Mouse (Mus musculus) ES-Bruce4 (cell line): ENCODE data around the gene Sfmbt1. TPM values are rescaled to one million over a fixed set of nuclear protein-coding genes. Genes with fewer than 3 reads are reported as not detected.

Experiments used
- H3K27ac ChIP-seq: 2 replicates; pipeline ENCODE4 v1.5.1; 2012; ENCODE audit warnings: low read length, inconsistent platforms; ENCODE audit not compliant: insufficient read depth
- H3K27me3 ChIP-seq: 2 replicates; pipeline ENCODE4 v1.6.1; 2012; ENCODE audit warnings: mild to moderate bottlenecking, low read length, inconsistent platforms; ENCODE audit not compliant: control insufficient read depth, poor library complexity, insufficient read depth, severe bottlenecking
- H3K36me3 ChIP-seq: 2 replicates; pipeline ENCODE4 v1.6.1; 2012; ENCODE audit warnings: inconsistent platforms, mild to moderate bottlenecking, low read length, moderate library complexity; ENCODE audit not compliant: control insufficient read depth, poor library complexity, insufficient read depth, severe bottlenecking
- H3K4me1 ChIP-seq: one replicate; pipeline ENCODE4 v1.8.1; 2011; ENCODE audit warnings: low read length; ENCODE audit not compliant: control insufficient read depth, insufficient read depth
- H3K4me3 ChIP-seq: 2 replicates; pipeline ENCODE4 v1.5.1; 2011; ENCODE audit warnings: low read depth, mild to moderate bottlenecking, low read length
- H3K9ac ChIP-seq: 2 replicates; pipeline ENCODE4 v1.6.1; 2012; ENCODE audit warnings: low read depth, mild to moderate bottlenecking, inconsistent platforms; ENCODE audit not compliant: poor library complexity, severe bottlenecking
- H3K9me3 ChIP-seq: replicated peaks from 2 replicates; pipeline ENCODE4 v1.6.1; 2012; ENCODE audit warnings: mild to moderate bottlenecking, low read length, inconsistent platforms; ENCODE audit not compliant: control insufficient read depth, poor library complexity, insufficient read depth, severe bottlenecking
- CTCF ChIP-seq: IDR thresholded peaks from one replicate; pipeline ENCODE4 v1.8.1; 2011; ENCODE audit warnings: low read depth, low read length
- EP300 ChIP-seq: IDR thresholded peaks from 2 replicates; pipeline ENCODE4 v1.6.1; 2011; ENCODE audit warnings: low read depth, low read length; ENCODE audit not compliant: insufficient read depth
- POLR2A ChIP-seq: IDR thresholded peaks from one replicate; pipeline ENCODE4 v1.8.1; 2011; ENCODE audit warnings: low read length; ENCODE audit not compliant: insufficient read depth
- polyA plus RNA-seq: library from polyadenylated mRNA; stranded (reverse); fragments of >200 nt; gene quantifications from 2 replicates; pipeline ENCODE4 v1.2.4, GENCODE M21; 2011; ENCODE audit warnings: low read depth; ENCODE audit not compliant: missing spikeins, insufficient read depth, insufficient read length

Gene Sfmbt1
- polyA plus RNA-seq, 1 experiment, result 12.0 TPM

DNA sequence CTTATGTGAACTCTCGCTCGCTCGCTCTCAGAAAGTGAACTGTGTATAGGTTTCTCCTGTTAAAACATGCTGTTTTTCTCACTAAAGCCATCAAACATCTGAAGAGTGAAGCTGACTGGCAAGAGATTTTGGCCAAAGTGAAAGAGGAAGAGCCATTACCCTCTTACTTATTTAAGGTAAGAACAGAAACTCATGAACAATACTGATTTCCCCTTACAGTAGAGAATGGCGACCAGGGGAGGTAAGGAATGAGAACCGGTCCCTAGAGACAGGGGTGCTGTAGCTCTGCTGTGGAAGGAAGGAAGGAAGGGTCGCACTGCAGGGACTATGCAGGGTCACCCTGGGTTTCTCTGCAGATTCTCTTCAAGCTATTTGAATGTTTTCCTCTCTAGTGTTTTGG, 70.0 kb downstream of the Sfmbt1 start:
- no peaks in the 10 kb centered on the region for H3K4me1 ChIP-seq
- no peak for TF ChIP-seq EP300
- TF ChIP-seq POLR2A, result no peak
- no peak for TF ChIP-seq CTCF
- no peak overlapping the region for H3K4me3 ChIP-seq
- no peaks in the 10 kb centered on the region for H3K27me3 ChIP-seq
- H3K9me3 ChIP-seq, result no peaks in the 10 kb centered on the region
- no peak overlapping the region for H3K27ac ChIP-seq
- no peak overlapping the region for H3K9ac ChIP-seq
- H3K36me3 ChIP-seq, result no peaks in the 10 kb centered on the region

DNA sequence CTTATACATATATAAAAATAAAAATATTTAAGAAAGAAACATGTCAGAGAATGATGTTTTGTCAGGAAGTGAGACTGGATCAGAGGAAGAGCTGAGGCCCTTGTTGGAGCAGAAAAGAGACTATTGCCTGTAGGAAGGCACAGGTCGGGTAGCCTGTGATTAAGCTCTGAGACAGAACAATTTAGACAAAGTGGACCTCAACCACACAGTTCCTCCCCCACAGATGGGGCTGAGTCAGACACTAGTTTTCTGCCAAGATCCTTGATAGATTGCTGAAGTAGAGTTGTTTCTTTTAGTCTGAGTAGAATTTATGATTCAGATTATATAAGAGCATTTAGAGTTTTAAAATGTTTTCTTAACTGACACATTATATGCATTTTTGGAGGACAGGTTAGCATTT, 74.8 kb downstream of the Sfmbt1 start:
- H3K4me3 ChIP-seq, result no peak overlapping the region
- H3K36me3 ChIP-seq, result no peaks in the 10 kb centered on the region
- TF ChIP-seq EP300, result no peak
- TF ChIP-seq POLR2A, result no peak
- no peak for TF ChIP-seq CTCF
- no peaks in the 10 kb centered on the region for H3K9me3 ChIP-seq
- H3K4me1 ChIP-seq, result no peaks in the 10 kb centered on the region
- H3K9ac ChIP-seq, result no peak overlapping the region
- H3K27me3 ChIP-seq, result no peaks in the 10 kb centered on the region
- H3K27ac ChIP-seq, result no peak overlapping the region

DNA sequence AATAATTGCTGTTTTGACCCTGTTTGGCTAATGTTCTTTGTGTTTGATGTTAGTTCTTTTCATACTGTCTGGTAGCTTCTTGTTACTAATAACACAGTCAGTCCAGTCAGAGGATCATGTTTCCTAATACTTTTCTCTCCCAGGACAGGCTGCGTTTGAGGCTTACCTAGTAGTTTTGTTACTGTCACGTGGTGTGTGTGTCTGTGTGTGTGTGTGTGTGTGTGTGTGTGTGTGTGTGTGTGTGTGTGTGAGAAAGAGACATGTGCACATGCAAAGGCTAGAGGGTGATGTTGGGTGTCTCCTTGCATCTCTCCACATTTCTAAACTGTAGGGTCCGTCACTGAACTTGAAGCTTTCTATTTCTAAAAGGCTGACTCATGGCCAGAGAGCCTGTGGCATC, 78.2 kb downstream of the Sfmbt1 start:
- H3K9me3 ChIP-seq, result no peaks in the 10 kb centered on the region
- H3K27ac ChIP-seq, result no peak overlapping the region
- H3K4me1 ChIP-seq, result no peaks in the 10 kb centered on the region
- no peak overlapping the region for H3K4me3 ChIP-seq
- H3K36me3 ChIP-seq, result no peaks in the 10 kb centered on the region
- H3K9ac ChIP-seq, result no peak overlapping the region
- no peaks in the 10 kb centered on the region for H3K27me3 ChIP-seq
- no peak for TF ChIP-seq CTCF
- TF ChIP-seq POLR2A, result no peak
- TF ChIP-seq EP300, result no peak

DNA sequence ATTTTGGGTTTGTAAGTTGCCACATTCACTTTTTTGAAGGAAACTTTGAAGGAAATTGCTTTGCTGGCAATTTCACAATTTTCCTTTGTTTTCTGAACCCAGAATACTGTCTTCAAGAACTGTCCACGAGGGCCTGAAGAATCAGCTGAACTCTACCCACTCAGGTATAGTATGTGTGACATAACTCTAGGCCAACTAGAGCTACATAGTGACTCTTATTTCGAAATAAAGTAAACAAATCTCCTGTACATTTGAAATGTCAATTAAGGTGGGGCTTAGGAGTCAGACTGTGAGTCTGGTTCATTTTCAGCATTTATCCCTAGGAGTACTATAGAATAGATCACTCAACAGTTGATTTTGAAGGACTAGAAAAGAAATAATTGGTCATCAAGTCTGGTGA, 87.1 kb downstream of the Sfmbt1 start:
- H3K27ac ChIP-seq, result no peak overlapping the region
- no peak overlapping the region for H3K9ac ChIP-seq
- no peaks in the 10 kb centered on the region for H3K27me3 ChIP-seq
- no peaks in the 10 kb centered on the region for H3K9me3 ChIP-seq
- H3K4me1 ChIP-seq, result no peaks in the 10 kb centered on the region
- TF ChIP-seq CTCF, result no peak
- no peak for TF ChIP-seq EP300
- no peak for TF ChIP-seq POLR2A
- H3K4me3 ChIP-seq, result no peak overlapping the region
- H3K36me3 ChIP-seq, result no peaks in the 10 kb centered on the region

DNA sequence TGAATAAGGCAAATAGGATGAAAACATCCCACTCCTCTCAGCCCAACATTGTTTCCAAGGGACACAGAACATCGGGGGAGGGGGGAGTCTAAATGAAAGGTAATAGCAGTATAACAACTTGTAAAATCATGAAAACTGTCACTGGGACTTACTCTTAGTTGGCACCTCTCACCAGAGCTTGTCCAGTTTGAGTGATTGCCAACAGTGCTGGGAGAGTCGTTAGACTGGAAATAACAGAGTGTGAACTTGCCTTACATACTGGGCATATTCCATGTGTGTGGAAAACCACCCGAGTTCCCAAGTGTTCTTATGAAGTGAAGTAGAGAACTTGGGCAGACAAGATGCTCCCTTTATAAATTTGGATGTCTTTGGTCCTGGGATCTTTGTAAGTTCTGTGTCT, 106.5 kb downstream of the Sfmbt1 start:
- peaks cover 3% of the 10 kb centered on the region for H3K36me3 ChIP-seq
- no peaks in the 10 kb centered on the region for H3K9me3 ChIP-seq
- no peak overlapping the region for H3K27ac ChIP-seq
- no peaks in the 10 kb centered on the region for H3K27me3 ChIP-seq
- no peak overlapping the region for H3K9ac ChIP-seq
- no peaks in the 10 kb centered on the region for H3K4me1 ChIP-seq
- no peak overlapping the region for H3K4me3 ChIP-seq
- no peak for TF ChIP-seq EP300
- TF ChIP-seq POLR2A, result no peak
- no peak for TF ChIP-seq CTCF

DNA sequence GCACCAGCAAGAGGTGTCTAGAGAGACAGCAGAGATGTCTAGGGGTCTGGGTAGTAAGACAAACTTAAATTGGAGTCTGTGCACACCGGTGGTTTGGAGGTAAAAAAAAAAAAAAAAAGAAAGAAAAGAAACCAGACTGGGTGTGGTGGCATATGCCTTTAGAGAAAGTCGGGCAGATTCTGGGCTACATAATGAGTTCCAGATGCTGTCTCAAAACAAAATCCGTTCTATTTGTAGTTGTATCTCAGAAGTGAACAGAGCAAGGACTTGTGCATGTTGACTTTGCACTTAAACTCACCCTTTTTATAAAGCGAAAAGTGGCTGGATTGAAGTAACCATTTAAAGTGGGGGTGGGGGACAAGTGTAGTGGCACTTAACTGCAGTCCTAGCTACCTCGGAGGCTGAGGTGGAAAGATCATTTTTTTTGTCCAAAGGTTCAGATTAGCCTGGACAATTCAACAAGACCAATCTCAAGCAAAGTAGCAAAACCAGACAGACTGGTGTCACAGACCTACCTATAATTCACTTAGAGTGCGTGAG, 109.9 kb downstream of the Sfmbt1 start:
- H3K36me3 ChIP-seq, result no peaks in the 10 kb centered on the region
- H3K9ac ChIP-seq, result no peak overlapping the region
- no peaks in the 10 kb centered on the region for H3K4me1 ChIP-seq
- TF ChIP-seq CTCF, result no peak
- no peak for TF ChIP-seq EP300
- no peak for TF ChIP-seq POLR2A
- H3K27me3 ChIP-seq, result no peaks in the 10 kb centered on the region
- H3K27ac ChIP-seq, result no peak overlapping the region
- H3K9me3 ChIP-seq, result no peaks in the 10 kb centered on the region
- no peak overlapping the region for H3K4me3 ChIP-seq
